Mouse (Mus musculus): Measurements from ENCODE around the gene Dhx16. TPM values are rescaled to one million over a fixed set of nuclear protein-coding genes. Genes with fewer than 3 reads are reported as not detected.

Gene Dhx16
- polyA plus RNA-seq, 1 experiment: 80.6 TPM

- no peak for TF ChIP-seq GATA1 (IDR thresholded peaks at IDR 0.05; ENCODE audit: low read length)
These were observed 26.0 kb downstream of the Dhx16 start for GRCm38 (mm10) chr17:35905587-35905986.

- TF ChIP-seq GATA1 (IDR thresholded peaks at IDR 0.05; ENCODE audit: low read length): no peak
These were observed 28.0 kb downstream of the Dhx16 start for GRCm38 (mm10) chr17:35907609-35908008.

GRCm38 (mm10) chr17:35909186-35909918 is 29.7 kb downstream of the Dhx16 start:
- no peak for TF ChIP-seq GATA1 (IDR thresholded peaks at IDR 0.05; ENCODE audit: low read length)

- no peak for TF ChIP-seq GATA1 (IDR thresholded peaks at IDR 0.05; ENCODE audit: low read length)
These were observed 30.3 kb downstream of the Dhx16 start, which contains the start of gene Atat1 for GRCm38 (mm10) chr17:35909919-35910369. Gene Atat1, minus strand, starts transcription at chr17:35910075.

GRCm38 (mm10) chr17:35914975-35915374 is 35.4 kb downstream of the Dhx16 start:
- TF ChIP-seq GATA1 (IDR thresholded peaks at IDR 0.05; ENCODE audit: low read length): no peak

GRCm38 (mm10) chr17:35915538-35916296 is 36.1 kb downstream of the Dhx16 start:
- TF ChIP-seq GATA1 (IDR thresholded peaks at IDR 0.05; ENCODE audit: low read length): no peak

- no peak for TF ChIP-seq GATA1 (IDR thresholded peaks at IDR 0.05; ENCODE audit: low read length)
These were observed 36.9 kb downstream of the Dhx16 start, which contains the start of the genes Mrps18b and Ppp1r10 for GRCm38 (mm10) chr17:35916297-35917142. Gene Mrps18b, minus strand, starts transcription at chr17:35916389. Gene Ppp1r10, plus strand, starts transcription at chr17:35916434.

GRCm38 (mm10) chr17:35917143-35917462 is 37.5 kb downstream of the Dhx16 start:
- no peak for TF ChIP-seq GATA1 (IDR thresholded peaks at IDR 0.05; ENCODE audit: low read length)

- no peak for TF ChIP-seq GATA1 (IDR thresholded peaks at IDR 0.05; ENCODE audit: low read length)
These were observed 38.0 kb downstream of the Dhx16 start for GRCm38 (mm10) chr17:35917463-35918251.

- no peak for TF ChIP-seq GATA1 (IDR thresholded peaks at IDR 0.05; ENCODE audit: low read length)
These were observed 38.8 kb downstream of the Dhx16 start for GRCm38 (mm10) chr17:35918276-35919059.

GRCm38 (mm10) chr17:35919060-35919715 is 39.6 kb downstream of the Dhx16 start:
- no peak for TF ChIP-seq GATA1 (IDR thresholded peaks at IDR 0.05; ENCODE audit: low read length)

GRCm38 (mm10) chr17:35919864-35920301 is 40.3 kb downstream of the Dhx16 start:
- no peak for TF ChIP-seq GATA1 (IDR thresholded peaks at IDR 0.05; ENCODE audit: low read length)

GRCm38 (mm10) chr17:35920384-35920783 is 40.8 kb downstream of the Dhx16 start:
- TF ChIP-seq GATA1 (IDR thresholded peaks at IDR 0.05; ENCODE audit: low read length): no peak

Measured in G1E-ER4 (cell line).